Mouse (Mus musculus): ENCODE measurements around the gene Olfr322.
"Not testable (repeated sequence)": the region's sequence is repeated elsewhere in the genome, so short reads cannot be mapped to it uniquely, and the experiment has no call there.

The Olfr322 gene

GRCm38 (mm10) chr11:58658596-58658995 lies at the start of gene Olfr322:
Gene Olfr322 (plus strand): TSS chr11:58658782.
- no peak for DNase-seq (ENCODE audit: low spot score)

DNA sequence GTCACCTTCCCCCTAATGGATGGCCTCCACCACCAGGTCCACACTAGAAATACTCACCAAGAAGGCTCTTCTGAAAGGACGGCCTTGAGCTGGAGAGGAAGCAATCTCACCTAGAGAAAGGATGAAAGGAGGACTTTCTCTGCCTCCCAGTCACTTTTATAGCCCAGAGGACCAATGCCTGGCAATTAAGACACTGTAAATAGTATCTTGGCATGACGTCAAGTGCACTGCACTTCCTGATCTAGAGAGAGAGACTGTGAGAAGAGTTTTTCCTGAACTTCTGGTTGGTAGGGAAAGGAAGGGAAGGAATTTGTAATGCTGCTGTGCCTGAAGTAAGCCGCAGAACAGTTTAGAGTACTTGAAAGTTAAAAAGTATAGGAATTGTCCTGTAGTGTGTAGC lies 45.2 kb upstream of the Olfr322 start:
- DNase-seq (ENCODE audit: low spot score): no peak

DNA sequence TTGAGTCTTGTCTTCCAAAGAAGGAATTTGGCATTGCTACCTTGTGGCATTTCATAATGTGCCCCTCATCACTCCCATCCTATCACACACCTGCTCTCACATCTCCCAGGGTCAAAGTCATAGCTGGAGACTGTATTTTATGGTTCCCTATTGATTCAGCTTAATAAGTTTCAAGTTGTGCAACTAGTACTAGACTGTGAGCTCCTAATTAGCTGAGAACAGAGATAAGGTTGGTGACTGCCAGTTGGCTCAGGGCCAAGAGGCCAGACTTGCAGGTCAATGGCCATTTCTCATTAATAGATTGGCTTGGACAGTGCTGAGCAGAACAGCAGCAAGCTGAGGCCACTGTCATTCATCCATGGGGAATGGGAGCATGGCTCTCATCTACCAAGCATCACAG lies 44.1 kb upstream of the Olfr322 start:
- no peak for DNase-seq (ENCODE audit: low spot score)

GRCm38 (mm10) chr11:58615975-58616374 lies 42.6 kb upstream of the Olfr322 start, which contains the start of gene 2210407C18Rik:
Gene 2210407C18Rik (minus strand): TSS chr11:58616075.
- DNase-seq (ENCODE audit: low spot score): no peak

- DNase-seq (ENCODE audit: low spot score): no peak
Observed at GRCm38 (mm10) chr11:58618369-58618768, 40.2 kb upstream of the Olfr322 start.

DNA sequence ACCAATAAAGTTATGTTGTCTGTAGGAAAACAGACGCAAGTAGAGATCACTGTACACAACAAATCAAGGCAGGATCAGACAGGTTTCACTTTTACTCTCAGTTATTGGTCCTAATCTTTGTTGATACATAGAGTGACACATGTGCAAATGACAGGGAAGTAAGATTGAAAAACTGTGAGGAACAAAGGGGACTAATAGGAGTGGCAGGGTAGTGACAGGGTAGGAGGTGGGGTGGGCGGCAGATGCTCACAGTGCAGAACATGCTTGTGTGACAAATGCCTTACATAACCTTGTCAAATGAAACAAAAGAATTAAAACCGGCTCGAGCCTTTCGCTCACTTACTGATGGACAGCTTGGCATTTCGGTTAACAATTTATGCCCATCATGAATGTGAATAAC lies 39.8 kb upstream of the Olfr322 start:
- no peak for DNase-seq (ENCODE audit: low spot score)

DNA sequence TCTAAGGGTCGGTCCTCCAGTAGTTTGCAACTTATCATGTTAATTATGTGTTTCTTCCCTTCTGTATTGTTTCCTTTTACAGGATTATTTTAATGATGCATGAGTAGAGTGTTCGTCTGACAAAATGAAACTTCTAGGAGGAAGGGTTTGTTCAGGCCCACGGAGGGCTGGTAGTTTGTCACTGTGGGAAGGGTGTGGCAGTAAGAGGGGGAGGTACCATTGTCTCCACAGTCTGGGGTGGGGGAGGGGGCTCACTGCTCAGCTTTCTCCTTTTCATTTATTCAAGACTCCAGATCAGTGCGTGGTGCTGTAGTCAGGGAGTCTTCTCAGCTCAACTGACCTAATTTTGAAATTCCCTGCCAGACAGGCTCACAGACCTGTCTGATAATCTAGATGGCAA lies 32.4 kb upstream of the Olfr322 start:
- DNase-seq (ENCODE audit: low spot score): no peak

GRCm38 (mm10) chr11:58630401-58630800 lies 28.2 kb upstream of the Olfr322 start, which contains the start of gene Olfr323:
Gene Olfr323 (minus strand): TSS chr11:58630501.
- DNase-seq (ENCODE audit: low spot score): no peak

GRCm38 (mm10) chr11:58634878-58635277 lies 23.7 kb upstream of the Olfr322 start:
- DNase-seq (ENCODE audit: low spot score): no peak

GRCm38 (mm10) chr11:58636376-58636977 lies 22.1 kb upstream of the Olfr322 start:
- DNase-seq (ENCODE audit: low spot score): peak; percentile 47

GRCm38 (mm10) chr11:58638176-58638701 lies 20.3 kb upstream of the Olfr322 start:
- no peak for DNase-seq (ENCODE audit: low spot score)

DNA sequence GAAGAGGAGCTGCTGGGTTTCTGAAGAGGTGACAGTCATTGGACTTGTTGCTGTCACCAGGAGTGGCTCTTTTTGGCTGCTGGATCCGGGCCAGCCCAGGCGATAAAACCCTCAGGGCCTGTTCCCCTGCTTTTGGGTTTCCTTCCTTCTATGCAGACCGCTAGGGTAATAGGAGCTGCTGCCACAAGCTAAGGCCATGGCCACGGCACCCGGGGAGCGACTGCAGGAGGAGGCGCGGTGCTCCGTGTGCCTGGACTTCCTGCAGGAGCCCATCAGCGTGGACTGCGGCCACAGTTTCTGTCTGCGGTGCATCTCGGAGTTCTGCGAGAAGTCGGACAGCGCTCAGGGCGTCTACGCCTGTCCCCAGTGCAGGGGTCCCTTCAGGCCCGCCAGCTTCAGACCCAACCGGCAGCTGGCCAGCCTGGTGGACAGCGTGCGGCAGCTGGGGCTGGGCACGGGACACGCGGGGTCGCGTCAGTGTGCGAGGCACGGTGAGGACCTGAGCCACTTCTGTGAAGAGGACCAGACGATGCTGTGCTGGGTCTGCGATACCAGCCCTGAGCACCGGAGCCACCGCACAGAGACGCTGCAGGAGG lies 18.2 kb upstream of the Olfr322 start, which contains the start of gene Trim58:
TSS of gene Trim58 (plus strand) at position 194 of the 596 bp plus-strand sequence.
- DNase-seq (ENCODE audit: low spot score): no peak

DNA sequence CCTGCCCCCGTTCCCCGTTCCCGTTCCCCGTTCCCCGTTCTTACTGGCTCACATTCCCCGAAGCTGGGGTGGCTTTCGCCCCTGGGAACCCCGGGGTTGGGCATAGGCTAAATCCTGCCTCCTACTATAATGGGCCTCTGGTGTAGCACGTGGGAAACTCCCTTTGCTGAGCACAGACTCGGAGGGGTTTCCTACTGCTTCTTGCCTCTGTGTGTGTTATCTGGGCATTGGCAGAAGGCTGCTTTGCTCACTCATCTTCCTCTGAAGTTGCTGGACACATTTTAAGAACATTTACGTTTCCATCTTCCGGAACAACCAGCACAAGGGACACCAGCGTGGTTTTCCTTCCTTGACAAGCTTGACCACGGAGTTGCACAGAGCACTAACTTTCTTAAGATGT lies 17.5 kb upstream of the Olfr322 start:
- DNase-seq (ENCODE audit: low spot score): no peak

DNA sequence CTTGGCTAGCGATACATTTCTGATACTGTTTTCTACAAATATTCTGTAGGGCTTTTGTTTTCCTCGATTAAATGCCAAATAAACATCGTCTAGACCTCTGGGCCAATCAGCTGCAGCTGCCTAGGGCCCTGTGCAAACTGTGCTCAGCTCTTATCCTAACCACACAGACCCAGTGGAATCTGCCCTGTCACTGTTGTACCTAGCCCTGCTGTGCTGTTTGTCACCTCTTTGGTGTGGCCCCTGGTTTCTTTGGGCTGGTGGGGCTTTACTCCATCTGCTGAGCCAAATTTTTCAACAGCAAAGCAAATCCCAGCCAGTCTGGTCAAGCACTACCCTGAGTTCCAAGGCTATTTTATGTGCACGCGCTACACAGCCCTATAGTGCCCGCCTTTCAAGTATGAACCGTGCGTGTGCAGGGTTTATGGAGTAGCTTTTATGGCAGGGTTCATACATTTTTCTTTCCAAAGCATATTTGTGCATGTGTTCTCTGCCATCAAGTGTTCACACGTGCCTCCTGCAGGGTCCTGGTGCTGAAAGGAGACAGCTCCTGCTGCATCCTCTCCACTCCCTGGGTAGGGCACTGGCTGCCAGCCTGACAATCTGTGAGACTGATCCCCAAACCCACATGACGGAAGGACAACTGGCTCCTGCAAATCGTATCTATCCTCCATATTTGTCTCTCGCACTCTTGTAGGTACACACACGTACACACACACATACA lies 16.8 kb upstream of the Olfr322 start:
- DNase-seq (ENCODE audit: low spot score): no peak

DNA sequence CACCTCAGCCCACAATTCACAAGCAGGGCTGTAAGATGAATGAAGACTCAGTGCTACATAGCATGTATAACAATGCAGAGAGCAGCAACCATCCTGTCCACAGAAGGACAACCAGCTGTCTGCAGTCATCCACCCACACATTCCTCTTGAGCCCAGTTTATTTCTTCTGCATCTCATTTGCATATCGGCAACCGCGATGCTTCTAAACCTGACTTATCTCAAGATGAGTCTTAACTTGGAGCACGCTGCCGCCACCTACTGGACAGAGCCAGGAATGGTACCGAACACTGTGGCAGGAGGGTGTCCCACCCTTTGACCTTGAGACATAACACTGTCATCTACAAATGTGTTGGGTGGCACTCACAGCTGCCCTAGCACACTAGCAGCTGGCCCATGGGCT lies 15.2 kb upstream of the Olfr322 start:
- peak; percentile 51 for DNase-seq (ENCODE audit: low spot score)

GRCm38 (mm10) chr11:58655151-58655550 lies 3.4 kb upstream of the Olfr322 start:
- DNase-seq (ENCODE audit: low spot score): no peak

DNA sequence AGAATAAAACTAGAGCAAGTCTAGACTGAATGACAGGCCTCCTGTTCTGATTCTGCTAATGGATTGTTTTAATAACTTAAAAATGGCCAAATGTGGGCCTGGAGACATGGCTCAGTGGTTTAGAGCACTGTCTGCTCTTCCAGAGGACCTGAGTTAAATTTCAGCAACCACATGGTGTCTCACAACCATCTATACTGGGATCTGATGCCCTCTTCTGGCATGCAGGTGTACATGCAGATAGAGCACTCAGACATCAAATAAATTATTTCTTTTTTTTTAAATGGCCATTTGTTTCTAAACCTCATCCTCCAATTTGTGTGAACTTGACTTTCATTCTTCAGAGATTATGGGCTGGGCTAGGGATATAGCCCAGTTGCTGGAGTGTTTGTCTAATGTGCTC lies 10.7 kb downstream of the Olfr322 start:
- no peak for DNase-seq (ENCODE audit: low spot score)

GRCm38 (mm10) chr11:58671825-58672224 lies 13.2 kb downstream of the Olfr322 start:
- DNase-seq (ENCODE audit: low spot score): no peak

DNA sequence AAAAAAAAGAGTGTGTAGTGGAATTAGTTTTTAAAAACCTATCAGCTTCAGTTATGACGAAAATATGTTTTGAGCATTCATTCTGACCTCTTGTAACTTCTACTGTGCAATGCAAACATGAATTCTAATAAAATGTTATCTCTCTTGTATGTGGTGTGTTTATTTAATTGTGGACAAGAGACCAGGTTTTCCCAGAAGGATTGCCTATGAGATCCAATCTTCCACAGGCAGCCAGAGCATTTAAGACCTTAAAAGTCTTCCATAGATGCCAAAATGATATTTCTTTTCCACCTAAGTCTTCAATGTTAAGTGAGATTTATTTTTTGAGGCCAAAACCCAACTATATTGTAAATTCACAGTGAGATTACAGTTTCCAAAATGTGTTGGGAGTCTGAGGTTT lies 22.2 kb downstream of the Olfr322 start, which contains the start of gene Olfr320:
TSS of gene Olfr320 (plus strand) at position 301 of the 400 bp plus-strand sequence.
- DNase-seq (ENCODE audit: low spot score): no peak

DNA sequence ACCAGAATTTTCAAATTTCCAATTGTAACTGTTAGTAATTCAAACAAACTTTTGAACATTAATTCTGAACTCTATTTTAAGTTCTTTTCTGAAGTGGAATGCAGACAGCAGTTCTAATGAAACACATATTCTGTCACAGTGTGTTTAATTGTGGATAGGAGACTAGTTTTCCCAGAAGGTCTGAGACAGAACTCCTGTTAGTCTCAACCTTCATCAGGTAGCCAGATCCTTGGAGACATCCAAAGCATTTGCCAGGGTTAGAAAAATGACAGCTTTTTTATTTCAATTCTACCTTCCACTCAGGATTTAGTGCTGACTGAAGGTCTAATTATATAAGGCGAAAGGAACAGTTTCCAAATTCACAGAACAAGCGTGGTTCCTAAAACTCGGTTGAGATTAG lies 40.3 kb downstream of the Olfr322 start, which contains the start of gene Olfr319:
TSS of gene Olfr319 (plus strand) at position 301 of the 400 bp plus-strand sequence.
- DNase-seq (ENCODE audit: low spot score): no peak

- no peak for DNase-seq (ENCODE audit: low spot score)
Observed at GRCm38 (mm10) chr11:58709086-58709485, 50.5 kb downstream of the Olfr322 start.

GRCm38 (mm10) chr11:58717723-58718122 lies 59.1 kb downstream of the Olfr322 start:
- DNase-seq (ENCODE audit: low spot score): not testable (repeated sequence)
